Mouse (Mus musculus) liver, embryonic 12.5 days (tissue): ENCODE measurements at regions not wholly inside any gene's neighbourhood (a gene's known extent, or its start where the extent isn't known, plus 50 kb on each side); places are given as distances from the start of the nearest gene placed in this dataset. TPM values are rescaled to one million over a fixed set of nuclear protein-coding genes. Genes with fewer than 3 reads are reported as not detected.
A peak's percentile ranks its signal among the peaks of the same experiment; 100 is the strongest.

Experiments
- ATAC-seq: fragments of 200-750 bp; cut with Nextera tagmentation; 2 replicates; pipeline ENCODE4 v1.8.0; 2017; ENCODE audit warnings: moderate number of reproducible peaks, mild to moderate bottlenecking, moderate library complexity
- H3K27ac ChIP-seq: fragments of 300-500 bp; sonication (generic); 2 replicates; pipeline ENCODE4 v1.5.1; 2016; ENCODE audit warnings: mild to moderate bottlenecking
- H3K27me3 ChIP-seq: fragments of 300-500 bp; sonication (generic); replicated peaks from 2 replicates; pipeline ENCODE4 v1.6.1; 2016; ENCODE audit warnings: mild to moderate bottlenecking, moderate library complexity
- H3K36me3 ChIP-seq: fragments of 300-500 bp; sonication (generic); 2 replicates; pipeline ENCODE4 v1.6.1; 2016; ENCODE audit warnings: mild to moderate bottlenecking, moderate library complexity
- H3K4me1 ChIP-seq: fragments of 300-500 bp; sonication (generic); 2 replicates; pipeline ENCODE4 v1.6.1; 2016
- H3K4me2 ChIP-seq: fragments of 300-500 bp; sonication (generic); 2 replicates; pipeline ENCODE4 v1.6.1; 2016; ENCODE audit warnings: mild to moderate bottlenecking, moderate library complexity
- H3K4me3 ChIP-seq: fragments of 300-500 bp; sonication (generic); 2 replicates; pipeline ENCODE4 v1.5.1; 2016; ENCODE audit warnings: mild to moderate bottlenecking, moderate library complexity
- H3K9ac ChIP-seq: fragments of 300-500 bp; sonication (generic); 2 replicates; pipeline ENCODE4 v1.6.1; 2016; ENCODE audit warnings: mild to moderate bottlenecking, moderate library complexity
- H3K9me3 ChIP-seq: fragments of 300-500 bp; sonication (generic); replicated peaks from 2 replicates; pipeline ENCODE4 v1.6.1; 2016; ENCODE audit warnings: mild to moderate bottlenecking, moderate library complexity
- WGBS: fragments of 180-500 bp; shearing (Covaris S2); methylation state at CpG from one replicate; pipeline ENCODE4 v1.1.7; 2016; ENCODE audit not compliant: insufficient replicate concordance; 5-methylcytosine and 5-hydroxymethylcytosine counted together
- microRNA-seq: library from miRNA; unstranded; fragments of <30 nt; microRNA quantifications from one replicate; pipeline ENCODE4, GENCODE M21; 2017

- 0 out of 2 replicates have a peak, but pooled peaks have one; percentile 37 for ATAC-seq
- 21% methylated on average over 1 of the region's 1 CpGs for WGBS
- no peaks in the 10 kb centered on the region for H3K36me3 ChIP-seq
These were observed 52.5 kb upstream of the Gm9747 start for GRCm38 (mm10) chr1:82180427-82180826.

More at GRCm38 (mm10) chr1:82180427-82180826, 52.5 kb upstream of the Gm9747 start:
- no peaks in the 10 kb centered on the region for H3K4me1 ChIP-seq
- no peak overlapping the region for H3K4me3 ChIP-seq
- H3K9ac ChIP-seq, result no peak overlapping the region
- no peaks in the 10 kb centered on the region for H3K9me3 ChIP-seq
- H3K4me2 ChIP-seq, result no peak overlapping the region
- no peaks in the 10 kb centered on the region for H3K27me3 ChIP-seq
- no peak overlapping the region for H3K27ac ChIP-seq

Small RNAs in the stretch of these regions (microRNA-seq; reads per million reads assigned to microRNA genes)
- gene Mir6344, result not detected
